Mouse (Mus musculus): ENCODE measurements at regions not wholly inside any gene's neighbourhood (a gene's known extent, or its start where the extent isn't known, plus 50 kb on each side); places are given as distances from the start of the nearest gene placed in this dataset.

DNA sequence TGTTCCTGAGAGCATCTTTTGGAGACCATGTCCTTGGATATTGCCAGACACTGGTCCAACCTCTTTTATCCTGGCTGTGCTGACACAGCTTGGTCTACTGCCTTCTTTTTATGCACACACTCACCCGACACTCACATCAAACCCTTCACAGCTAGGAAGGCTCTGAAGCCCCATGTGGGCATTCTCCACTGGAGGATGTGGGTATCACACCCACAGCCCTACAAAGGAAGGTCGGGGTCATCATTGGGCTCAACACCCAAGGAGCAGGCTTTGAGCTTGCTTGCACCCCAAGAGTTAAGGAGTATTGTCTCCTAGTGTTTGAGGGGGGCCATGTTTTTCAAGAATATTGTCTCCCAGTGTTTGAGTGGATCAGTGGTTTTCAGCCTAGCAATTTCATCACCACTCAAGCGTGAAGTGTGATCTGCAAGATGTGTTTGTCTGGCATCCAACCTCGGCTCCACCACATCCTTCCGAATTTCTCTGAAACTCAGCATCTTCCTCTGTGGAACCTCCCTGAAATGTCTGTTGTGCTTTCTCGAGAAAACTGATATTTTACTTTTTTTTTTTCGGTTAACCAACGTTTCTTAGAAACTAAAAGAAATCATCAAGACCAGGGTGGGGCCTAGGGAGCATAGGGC lies 297.2 kb upstream of the Zmiz1 start:
- 0 out of 2 replicates have a peak, but pooled peaks cover 3% of the 10 kb centered on the region for H3K4me1 ChIP-seq (ENCODE audit: control insufficient read depth, insufficient read depth, low read length)
- no peaks in the 10 kb centered on the region for H3K27me3 ChIP-seq (replicated peaks; ENCODE audit: control insufficient read depth, insufficient read depth, low read length)
- WGBS, result 88% methylated on average over 8 of the region's 8 CpGs
- H3K4me2 ChIP-seq (ENCODE audit: low read depth, low read length), result no peak overlapping the region
- ATAC-seq, result no peak
- no peak overlapping the region for H3K27ac ChIP-seq (ENCODE audit: low read length)
- H3K4me3 ChIP-seq (ENCODE audit: low read length), result no peak overlapping the region
- H3K36me3 ChIP-seq (ENCODE audit: control insufficient read depth, insufficient read depth, low read length), result no peaks in the 10 kb centered on the region
- no peak overlapping the region for H3K9ac ChIP-seq (ENCODE audit: low read depth, low read length)
- no peaks in the 10 kb centered on the region for H3K9me3 ChIP-seq (ENCODE audit: control insufficient read depth, low read length)

GRCm38 (mm10) chr14:25166217-25166616 lies 292.8 kb upstream of the Zmiz1 start:
- no peak overlapping the region for H3K27ac ChIP-seq (ENCODE audit: low read length)
- no peaks in the 10 kb centered on the region for H3K9me3 ChIP-seq (ENCODE audit: control insufficient read depth, low read length)
- no peak overlapping the region for H3K4me2 ChIP-seq (ENCODE audit: low read depth, low read length)
- H3K4me3 ChIP-seq (ENCODE audit: low read length), result no peak overlapping the region
- H3K36me3 ChIP-seq (ENCODE audit: control insufficient read depth, insufficient read depth, low read length), result no peaks in the 10 kb centered on the region
- H3K27me3 ChIP-seq (replicated peaks; ENCODE audit: control insufficient read depth, insufficient read depth, low read length), result no peaks in the 10 kb centered on the region
- ATAC-seq, result no peak
- H3K4me1 ChIP-seq (ENCODE audit: control insufficient read depth, insufficient read depth, low read length), result peaks cover 6% of the 10 kb centered on the region; the same call in 1 of the 2 replicates
- no peak overlapping the region for H3K9ac ChIP-seq (ENCODE audit: low read depth, low read length)
- 29% methylated on average over 1 of the region's 1 CpGs for WGBS

DNA sequence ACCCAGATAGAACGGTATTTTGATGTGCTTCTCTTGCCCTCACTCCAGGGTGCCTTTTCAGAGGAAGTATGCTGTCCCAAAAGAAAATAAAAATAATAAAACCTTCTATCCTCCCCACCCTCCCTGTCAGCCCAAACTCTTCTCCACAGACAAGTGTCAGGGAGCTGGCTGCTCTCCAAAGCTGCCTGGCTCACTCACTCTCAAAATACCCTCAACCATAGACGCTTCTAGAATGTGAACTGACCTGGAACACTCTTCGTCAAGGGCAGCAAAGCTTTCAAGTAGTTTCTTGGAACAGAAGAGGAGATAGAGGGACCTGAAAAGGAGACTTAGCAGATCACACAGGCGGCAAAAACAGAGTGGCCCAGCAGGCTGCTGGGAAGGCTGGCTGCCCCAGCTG lies 291.4 kb upstream of the Zmiz1 start:
- ATAC-seq, result no peak
- WGBS, result 54% methylated on average over 4 of the region's 4 CpGs
- Histone ChIP-seq H3K4me3 (ENCODE audit: low read length) (no peak overlapping the region), H3K9me3 (ENCODE audit: control insufficient read depth, low read length) (no peaks in the 10 kb centered on the region), H3K36me3 (ENCODE audit: control insufficient read depth, insufficient read depth, low read length) (no peaks in the 10 kb centered on the region), H3K4me1 (ENCODE audit: control insufficient read depth, insufficient read depth, low read length) (peaks cover 4% of the 10 kb centered on the region; the same call in 1 of the 2 replicates), H3K27me3 (replicated peaks; ENCODE audit: control insufficient read depth, insufficient read depth, low read length) (no peaks in the 10 kb centered on the region), H3K9ac (ENCODE audit: low read depth, low read length) (no peak overlapping the region), H3K27ac (ENCODE audit: low read length) (no peak overlapping the region), H3K4me2 (ENCODE audit: low read depth, low read length) (no peak overlapping the region)

- 65% methylated on average over 5 of the region's 5 CpGs for WGBS
- no peak overlapping the region for H3K4me3 ChIP-seq (ENCODE audit: low read length)
- H3K4me2 ChIP-seq (ENCODE audit: low read depth, low read length), result no peak overlapping the region
- no peak overlapping the region for H3K27ac ChIP-seq (ENCODE audit: low read length)
- H3K27me3 ChIP-seq (replicated peaks; ENCODE audit: control insufficient read depth, insufficient read depth, low read length), result no peaks in the 10 kb centered on the region
- peaks cover 7% of the 10 kb centered on the region; the same call in 1 of the 2 replicates for H3K4me1 ChIP-seq (ENCODE audit: control insufficient read depth, insufficient read depth, low read length)
- H3K9ac ChIP-seq (ENCODE audit: low read depth, low read length), result no peak overlapping the region
- ATAC-seq, result no peak
- H3K36me3 ChIP-seq (ENCODE audit: control insufficient read depth, insufficient read depth, low read length), result no peaks in the 10 kb centered on the region
- no peaks in the 10 kb centered on the region for H3K9me3 ChIP-seq (ENCODE audit: control insufficient read depth, low read length)
These were observed 290.7 kb upstream of the Zmiz1 start for GRCm38 (mm10) chr14:25168310-25168709.

DNA sequence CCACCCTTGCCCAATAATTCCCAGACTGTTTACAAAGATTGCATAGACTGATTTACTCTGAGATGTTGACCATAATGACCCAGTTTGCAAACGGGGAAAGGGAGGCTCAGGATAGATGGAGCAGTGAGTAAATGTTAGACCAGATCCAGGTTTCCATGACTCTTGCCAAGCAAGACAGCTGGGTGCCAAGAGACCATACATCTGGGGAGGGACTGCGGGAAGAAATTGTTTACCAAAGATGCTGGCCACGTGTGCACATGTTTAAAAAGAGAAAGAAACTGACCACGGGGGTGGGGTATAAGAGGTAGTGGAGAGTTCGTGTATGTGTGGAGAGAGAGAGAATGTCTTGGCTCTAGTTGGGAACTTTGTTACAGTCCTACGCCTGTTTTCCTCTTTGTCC lies 285.7 kb upstream of the Zmiz1 start:
- H3K4me3 ChIP-seq (ENCODE audit: low read length), result no peak overlapping the region
- no peaks in the 10 kb centered on the region for H3K9me3 ChIP-seq (ENCODE audit: control insufficient read depth, low read length)
- H3K9ac ChIP-seq (ENCODE audit: low read depth, low read length), result no peak overlapping the region
- 0 out of 2 replicates have a peak overlapping the region, but pooled peaks have one; percentile 5 for H3K27ac ChIP-seq (ENCODE audit: low read length)
- no peak overlapping the region for H3K4me2 ChIP-seq (ENCODE audit: low read depth, low read length)
- 41% methylated on average over 6 of the region's 6 CpGs for WGBS
- ATAC-seq, result no peak; the same call in 1 of the 2 replicates
- no peaks in the 10 kb centered on the region for H3K36me3 ChIP-seq (ENCODE audit: control insufficient read depth, insufficient read depth, low read length)
- peaks cover 17% of the 10 kb centered on the region for H3K4me1 ChIP-seq (ENCODE audit: control insufficient read depth, insufficient read depth, low read length)
- no peaks in the 10 kb centered on the region for H3K27me3 ChIP-seq (replicated peaks; ENCODE audit: control insufficient read depth, insufficient read depth, low read length)

GRCm38 (mm10) chr14:25173873-25174272 lies 285.1 kb upstream of the Zmiz1 start:
- WGBS, result 74% methylated on average over 6 of the region's 6 CpGs
- Histone ChIP-seq H3K9ac (ENCODE audit: low read depth, low read length) (no peak overlapping the region), H3K4me2 (ENCODE audit: low read depth, low read length) (no peak overlapping the region), H3K4me1 (ENCODE audit: control insufficient read depth, insufficient read depth, low read length) (peaks cover 17% of the 10 kb centered on the region), H3K27ac (ENCODE audit: low read length) (peak overlapping the region; percentile 19; the same call in 1 of the 2 replicates), H3K4me3 (ENCODE audit: low read length) (no peak overlapping the region), H3K36me3 (ENCODE audit: control insufficient read depth, insufficient read depth, low read length) (no peaks in the 10 kb centered on the region), H3K9me3 (ENCODE audit: control insufficient read depth, low read length) (no peaks in the 10 kb centered on the region), H3K27me3 (replicated peaks; ENCODE audit: control insufficient read depth, insufficient read depth, low read length) (no peaks in the 10 kb centered on the region)
- ATAC-seq, result no peak

DNA sequence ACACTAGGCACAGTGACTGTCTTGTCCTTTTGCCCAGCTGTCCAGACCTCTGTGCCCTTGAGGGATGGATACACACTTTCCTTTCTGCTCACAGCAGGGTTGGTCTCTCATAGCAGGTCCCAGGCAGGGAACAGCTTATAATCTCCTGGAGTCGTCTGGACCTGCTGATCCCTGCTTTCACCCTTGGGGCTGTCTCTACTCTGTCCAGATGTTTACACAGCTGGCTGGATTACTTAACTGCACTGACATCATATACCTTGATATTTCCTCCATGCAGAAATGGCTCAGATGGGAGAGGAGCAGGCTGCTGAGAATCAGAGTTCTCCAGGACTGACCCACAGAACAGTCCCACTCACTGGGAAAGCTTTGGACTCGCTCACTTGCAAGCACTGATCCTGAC lies 284.6 kb upstream of the Zmiz1 start:
- ATAC-seq, result peak; percentile 49
- 0 out of 2 replicates have a peak overlapping the region, but pooled peaks have one; percentile 7 for H3K9ac ChIP-seq (ENCODE audit: low read depth, low read length)
- no peaks in the 10 kb centered on the region for H3K36me3 ChIP-seq (ENCODE audit: control insufficient read depth, insufficient read depth, low read length)
- peak overlapping the region; percentile 19; the same call in 1 of the 2 replicates for H3K27ac ChIP-seq (ENCODE audit: low read length)
- H3K9me3 ChIP-seq (ENCODE audit: control insufficient read depth, low read length), result no peaks in the 10 kb centered on the region
- no peaks in the 10 kb centered on the region for H3K27me3 ChIP-seq (replicated peaks; ENCODE audit: control insufficient read depth, insufficient read depth, low read length)
- H3K4me1 ChIP-seq (ENCODE audit: control insufficient read depth, insufficient read depth, low read length), result peaks cover 14% of the 10 kb centered on the region
- H3K4me3 ChIP-seq (ENCODE audit: low read length), result no peak overlapping the region
- 45% methylated on average over 2 of the region's 2 CpGs for WGBS
- no peak overlapping the region for H3K4me2 ChIP-seq (ENCODE audit: low read depth, low read length)

- no peak for ATAC-seq
- WGBS, result 58% methylated on average over 6 of the region's 6 CpGs
- Histone ChIP-seq H3K4me3 (ENCODE audit: low read length) (no peak overlapping the region), H3K4me2 (ENCODE audit: low read depth, low read length) (no peak overlapping the region), H3K27ac (ENCODE audit: low read length) (no peak overlapping the region), H3K9me3 (ENCODE audit: control insufficient read depth, low read length) (no peaks in the 10 kb centered on the region), H3K36me3 (ENCODE audit: control insufficient read depth, insufficient read depth, low read length) (no peaks in the 10 kb centered on the region), H3K27me3 (replicated peaks; ENCODE audit: control insufficient read depth, insufficient read depth, low read length) (no peaks in the 10 kb centered on the region), H3K4me1 (ENCODE audit: control insufficient read depth, insufficient read depth, low read length) (peaks cover 18% of the 10 kb centered on the region), H3K9ac (ENCODE audit: low read depth, low read length) (no peak overlapping the region)
These were observed 282.8 kb upstream of the Zmiz1 start for GRCm38 (mm10) chr14:25176206-25176605.

DNA sequence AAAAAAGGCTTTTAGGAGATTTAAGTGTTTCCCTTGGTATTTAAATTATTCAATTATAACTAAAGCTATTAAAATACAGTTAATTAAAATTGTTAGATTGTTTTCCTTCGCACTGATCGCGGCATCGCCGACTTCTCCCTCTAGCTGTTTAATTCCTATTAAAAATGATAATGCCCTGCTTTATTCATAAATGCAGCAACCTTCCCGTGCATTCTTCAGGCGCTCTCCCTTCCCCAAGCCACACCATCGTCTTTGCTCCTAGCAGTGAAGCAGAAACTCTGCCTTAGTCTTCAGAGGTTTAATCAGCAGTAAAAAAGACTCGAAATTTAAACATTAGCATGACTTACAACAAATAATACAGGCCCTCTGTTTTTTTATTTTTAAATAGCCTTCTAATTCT lies 278.9 kb upstream of the Zmiz1 start:
- Histone ChIP-seq H3K27me3 (replicated peaks; ENCODE audit: control insufficient read depth, insufficient read depth, low read length) (no peaks in the 10 kb centered on the region), H3K36me3 (ENCODE audit: control insufficient read depth, insufficient read depth, low read length) (no peaks in the 10 kb centered on the region), H3K9me3 (ENCODE audit: control insufficient read depth, low read length) (no peaks in the 10 kb centered on the region), H3K4me3 (ENCODE audit: low read length) (no peak overlapping the region), H3K4me2 (ENCODE audit: low read depth, low read length) (no peak overlapping the region), H3K4me1 (ENCODE audit: control insufficient read depth, insufficient read depth, low read length) (peaks cover 14% of the 10 kb centered on the region), H3K27ac (ENCODE audit: low read length) (no peak overlapping the region), H3K9ac (ENCODE audit: low read depth, low read length) (no peak overlapping the region)
- 70% methylated on average over 9 of the region's 9 CpGs for WGBS
- ATAC-seq, result no peak

DNA sequence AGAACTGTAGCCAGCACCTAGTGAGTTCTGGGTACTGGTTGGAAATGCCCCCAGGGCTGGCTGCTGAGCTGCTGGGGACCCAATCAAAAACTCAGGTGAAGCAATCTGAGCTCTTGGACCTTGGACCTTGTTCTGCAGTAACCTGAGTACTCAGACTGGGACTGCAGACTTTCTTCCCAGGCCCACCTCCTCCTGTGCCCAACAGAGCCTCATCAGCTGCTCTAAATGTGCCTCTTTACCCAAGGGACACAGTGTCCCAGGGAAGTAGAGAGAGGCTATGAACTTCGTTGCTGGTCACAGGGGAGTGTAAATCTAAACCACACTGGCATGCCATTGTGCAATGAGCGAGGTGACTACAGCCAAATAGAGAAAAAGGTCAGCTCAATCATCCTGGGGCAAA lies 277.6 kb upstream of the Zmiz1 start:
- H3K36me3 ChIP-seq (ENCODE audit: control insufficient read depth, insufficient read depth, low read length), result no peaks in the 10 kb centered on the region
- 46% methylated on average over 2 of the region's 2 CpGs for WGBS
- H3K4me1 ChIP-seq (ENCODE audit: control insufficient read depth, insufficient read depth, low read length), result peaks cover 23% of the 10 kb centered on the region
- H3K27me3 ChIP-seq (replicated peaks; ENCODE audit: control insufficient read depth, insufficient read depth, low read length), result no peaks in the 10 kb centered on the region
- peak overlapping the region; percentile 67 for H3K27ac ChIP-seq (ENCODE audit: low read length)
- H3K9ac ChIP-seq (ENCODE audit: low read depth, low read length), result no peak overlapping the region
- H3K4me3 ChIP-seq (ENCODE audit: low read length), result no peak overlapping the region
- H3K4me2 ChIP-seq (ENCODE audit: low read depth, low read length), result no peak overlapping the region
- ATAC-seq, result peak; percentile 95
- H3K9me3 ChIP-seq (ENCODE audit: control insufficient read depth, low read length), result no peaks in the 10 kb centered on the region

Data from intestine, embryonic 16.5 days (tissue).